Mouse (Mus musculus) stomach, postnatal 0 days (tissue): ENCODE measurements around the gene 4930558C23Rik.

Experiments
- CTCF ChIP-seq: IDR thresholded peaks from 2 replicates; pipeline ENCODE4 v1.5.1; 2016; ENCODE audit warnings: antibody characterized with exemption, low read depth, mild to moderate bottlenecking, moderate library complexity
- EP300 ChIP-seq: optimal IDR thresholded peaks from 2 replicates; pipeline ENCODE3; 2016; ENCODE audit warnings: antibody characterized with exemption

- TF ChIP-seq CTCF (no peak), EP300 (no peak)
Observed at GRCm38 (mm10) chr3:95346454-95346853, 56.2 kb downstream of the 4930558C23Rik start.
